11 mouse cellular contexts compared by ENCODE assay signal in the genomic region with DNA sequence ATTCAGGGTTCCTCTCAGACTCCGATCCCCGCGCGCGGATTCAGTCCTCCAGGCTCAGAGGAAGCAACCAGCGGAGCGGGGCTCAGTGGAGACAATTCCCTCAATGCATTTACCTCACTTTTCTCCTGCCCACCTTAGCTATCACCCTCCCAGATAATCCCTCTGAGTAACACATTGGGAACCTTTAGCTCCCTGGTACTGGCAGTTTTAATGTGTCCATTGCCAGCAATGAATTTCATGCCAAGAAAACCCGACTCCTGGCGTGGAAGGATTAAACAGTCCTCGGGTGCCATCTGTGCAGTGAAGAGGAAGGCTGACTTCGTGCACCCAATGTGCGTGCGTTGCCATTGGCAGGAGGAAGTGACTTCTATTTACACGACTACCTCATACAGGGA.
DNase-seq lines count a peak whose midpoint lies in the region; ATAC-seq lines count a peak whose summit lies in the region.
"Had no signal": no experiment of that assay in that cellular context is flagged by ENCODE, and none has a peak within 500 bp of the region (broad histone marks: within the 10 kb centered on the region; RNA-seq: fewer than 3 reads in every experiment).

No protein-coding gene starts in this region.

- no peaks in the 10 kb centered on the region; the same call in 1 of the 2 replicates for H3K27me3 ChIP-seq in heart, embryonic 12.5 days (replicated peaks)
- H3K27me3 ChIP-seq in hindbrain, embryonic 16.5 days (replicated peaks; ENCODE audit: control insufficient read depth, insufficient read depth, low read length) = no peaks in the 10 kb centered on the region

- no peak overlapping the region for H3K9ac ChIP-seq in heart, embryonic 12.5 days
- H3K9ac ChIP-seq in hindbrain, embryonic 16.5 days (ENCODE audit: low read depth, low read length) = no peak overlapping the region
- H3K9ac ChIP-seq: lung, embryonic 14.5 days had no signal

- no peaks in the 10 kb centered on the region for H3K9me3 ChIP-seq in heart, embryonic 12.5 days (replicated peaks)
- H3K9me3 ChIP-seq in hindbrain, embryonic 16.5 days (ENCODE audit: control insufficient read depth, low read length) = no peaks in the 10 kb centered on the region

- H3K36me3 ChIP-seq in heart, embryonic 12.5 days = no peaks in the 10 kb centered on the region
- no peaks in the 10 kb centered on the region for H3K36me3 ChIP-seq in hindbrain, embryonic 16.5 days (ENCODE audit: control insufficient read depth, insufficient read depth, low read length)

- 48% methylated on average over 14 of the region's 14 CpGs for WGBS in heart, embryonic 12.5 days
- WGBS in hindbrain, embryonic 16.5 days = 24% methylated on average over 14 of the region's 14 CpGs

- no peak overlapping the region for H3K27ac ChIP-seq in heart, embryonic 12.5 days (ENCODE audit: poor library complexity, severe bottlenecking)
- no peak overlapping the region for H3K27ac ChIP-seq in hindbrain, embryonic 16.5 days (ENCODE audit: low read depth, low read length)
- H3K27ac ChIP-seq: kidney, postnatal 0 days had no signal

- H3K4me2 ChIP-seq in heart, embryonic 12.5 days = peak overlapping the region; percentile 28; the same call in 1 of the 2 replicates
- peak overlapping the region; percentile 41 for H3K4me2 ChIP-seq in hindbrain, embryonic 16.5 days (ENCODE audit: low read length)
- H3K4me2 ChIP-seq: lung, embryonic 14.5 days had no signal

- no peak overlapping the region for H3K4me3 ChIP-seq in heart, embryonic 12.5 days
- no peak overlapping the region for H3K4me3 ChIP-seq in hindbrain, embryonic 16.5 days (ENCODE audit: low read length)

- ATAC-seq in heart, embryonic 12.5 days (ENCODE audit: insufficient number of reproducible peaks, low FRiP score) = no peak
- ATAC-seq in hindbrain, embryonic 16.5 days = peak; percentile 73
- ATAC-seq in erythroid progenitor cell, adult 5-6 weeks (replicated peaks; ENCODE audit: low FRiP score, poor library complexity, severe bottlenecking) = no peak
- no peak for ATAC-seq in CD4-positive, CD25-positive, alpha-beta regulatory T cell, adult 4 months

- H3K4me1 ChIP-seq in heart, embryonic 12.5 days (replicated peaks) = no peaks in the 10 kb centered on the region
- 0 out of 2 replicates have a peak, but pooled peaks cover 2% of the 10 kb centered on the region for H3K4me1 ChIP-seq in hindbrain, embryonic 16.5 days (ENCODE audit: control insufficient read depth, insufficient read depth, low read depth, low read length)

- DNase-seq in heart, adult 8-10 months (ENCODE audit: low spot score) = no peak
- DNase-seq in cerebellum, postnatal 14 days = peak; percentile 76 to 86
- DNase-seq in retina, embryonic 14.5 days (ENCODE audit: low spot score) = peak; percentile 16
- DNase-seq in kidney, postnatal 14 days = no peak
- DNase-seq: adrenal gland, adult 2 months; lung, embryonic 14.5 days had no signal

Comparison
In these comparisons a context has a peak if more than half of its experiments do, and no peak if none do; other contexts are left out.
1. DNase-seq: peak in cerebellum, postnatal 14 days (2 of 2) and retina, embryonic 14.5 days (single experiment); none in heart, adult 8-10 months (single experiment) and kidney, postnatal 14 days (single experiment).